ENCODE assay signal across 24 mouse cellular contexts in the genomic region with DNA sequence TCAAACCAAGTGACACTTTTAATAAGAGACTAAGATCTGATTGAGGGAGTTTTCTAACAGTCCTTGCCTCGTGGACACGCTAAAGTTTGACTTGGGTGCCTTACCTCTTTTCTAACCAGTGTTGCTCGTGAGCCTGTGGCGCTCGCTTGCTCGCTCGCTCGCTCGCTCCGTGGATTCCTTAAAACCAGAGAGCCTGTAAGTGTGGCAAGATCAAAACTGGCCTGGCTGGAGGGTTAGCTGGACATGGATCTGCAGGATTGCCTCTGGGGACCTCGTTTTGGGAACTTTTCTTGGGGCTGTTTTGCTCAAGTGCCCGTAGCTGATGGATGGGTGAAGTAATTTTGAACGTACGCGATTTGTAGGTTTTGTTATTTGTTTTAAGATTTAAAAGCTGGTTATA. TPM values are rescaled to one million over a fixed set of nuclear protein-coding genes. Genes with fewer than 3 reads are reported as not detected.
DNase-seq lines count a peak whose midpoint lies in the region; ATAC-seq and TF ChIP-seq lines count a peak whose summit lies in the region.
"Had no signal": no experiment of that assay in that cellular context is flagged by ENCODE, and none has a peak within 500 bp of the region (broad histone marks: within the 10 kb centered on the region; RNA-seq: fewer than 3 reads in every experiment).

No protein-coding gene starts in this region.

- no peak for TF ChIP-seq CTCF in lung, embryonic 14.5 days (IDR thresholded peaks at IDR 0.05; ENCODE audit: low read depth)

- no peak overlapping the region for H3K4me2 ChIP-seq in lung, embryonic 14.5 days
- H3K4me2 ChIP-seq in neural tube, embryonic 15.5 days = no peak overlapping the region
- H3K4me2 ChIP-seq: forebrain, embryonic 13.5 days; limb, embryonic 15.5 days; lung, embryonic 15.5 days had no signal

- no peak overlapping the region for H3K27ac ChIP-seq in lung, embryonic 14.5 days (ENCODE audit: low read depth)
- 0 out of 2 replicates have a peak overlapping the region, but pooled peaks have one; percentile 18 for H3K27ac ChIP-seq in neural tube, embryonic 15.5 days (replicated peaks)
- H3K27ac ChIP-seq: forebrain, embryonic 13.5 days; heart, adult 2 months; hindbrain, embryonic 10.5 days; hindbrain, postnatal 0 days; limb, embryonic 15.5 days; stomach, postnatal 0 days had no signal

- DNase-seq in heart, adult 11 months = peak; percentile 77
- DNase-seq in heart, postnatal 14 days = no peak
- peak; percentile 9 for DNase-seq in lung, embryonic 14.5 days
- DNase-seq in lung, postnatal 36 days = no peak
- peak; percentile 19 for DNase-seq in MN1 (ENCODE audit: low spot score)
- no peak for DNase-seq in frontal cortex, postnatal 36 days (ENCODE audit: low spot score in 2 of 2)
- DNase-seq: adrenal gland, adult 2 months; gastrocnemius, postnatal 14 days; heart, adult 2 months; kidney, adult 2 months; kidney, postnatal 14 days; midbrain, embryonic 14.5 days; right cerebral cortex, adult 18-20 months; thymus, postnatal 14 days had no signal

- peaks cover 3% of the 10 kb centered on the region; the same call in 1 of the 2 replicates for H3K4me1 ChIP-seq in lung, embryonic 14.5 days (ENCODE audit: insufficient read depth)
- H3K4me1 ChIP-seq in neural tube, embryonic 15.5 days = peaks cover 67% of the 10 kb centered on the region

- H3K27me3 ChIP-seq in lung, embryonic 14.5 days (ENCODE audit: insufficient read depth, low read length) = no peaks in the 10 kb centered on the region
- H3K27me3 ChIP-seq in neural tube, embryonic 15.5 days (replicated peaks) = no peaks in the 10 kb centered on the region
- H3K27me3 ChIP-seq: CH12.LX; forebrain, embryonic 13.5 days; limb, embryonic 15.5 days; lung, embryonic 15.5 days had no signal

- WGBS in lung, embryonic 14.5 days = 84% methylated on average over 15 of the region's 15 CpGs
- WGBS in neural tube, embryonic 15.5 days = 90% methylated on average over 15 of the region's 15 CpGs

- H3K9ac ChIP-seq in lung, embryonic 14.5 days = no peak overlapping the region
- no peak overlapping the region for H3K9ac ChIP-seq in neural tube, embryonic 15.5 days (replicated peaks)
- H3K9ac ChIP-seq: forebrain, embryonic 13.5 days; limb, embryonic 15.5 days; lung, embryonic 15.5 days had no signal

- H3K4me3 ChIP-seq in lung, embryonic 14.5 days (ENCODE audit: low read depth, low read length) = no peak overlapping the region
- no peak overlapping the region for H3K4me3 ChIP-seq in neural tube, embryonic 15.5 days (replicated peaks)
- H3K4me3 ChIP-seq: erythroblast, embryonic 14.5 days; forebrain, embryonic 13.5 days; heart, adult 2 months; hindbrain, embryonic 10.5 days; limb, embryonic 15.5 days; lung, embryonic 15.5 days had no signal

- peaks cover 79% of the 10 kb centered on the region for H3K36me3 ChIP-seq in lung, embryonic 14.5 days (ENCODE audit: insufficient read depth)
- H3K36me3 ChIP-seq in neural tube, embryonic 15.5 days = peaks cover 73% of the 10 kb centered on the region

- intact Hi-C loops in heart, postnatal 14 days (cut with DNase I) = no loop called here

- H3K9me3 ChIP-seq in lung, embryonic 14.5 days (ENCODE audit: low read depth, low read length) = no peaks in the 10 kb centered on the region
- no peaks in the 10 kb centered on the region for H3K9me3 ChIP-seq in neural tube, embryonic 15.5 days (replicated peaks)
- H3K9me3 ChIP-seq: forebrain, embryonic 13.5 days; hindbrain, embryonic 10.5 days; limb, embryonic 15.5 days; lung, embryonic 15.5 days had no signal

- no peak for ATAC-seq in lung, embryonic 14.5 days (ENCODE audit: insufficient read depth)
- ATAC-seq in neural tube, embryonic 15.5 days (ENCODE audit: low FRiP score) = no peak
- ATAC-seq: forebrain, embryonic 13.5 days; hindbrain, postnatal 0 days had no signal

RNA-seq across cellular contexts. Expression of a gene that starts 12.2 kb away (rescaled TPM):
- 10 to 100 TPM; 24.8 to 27.2 TPM for total RNA-seq in heart, postnatal 14 days (2021)
- 248 and 257 TPM in 2 replicates for polyA plus RNA-seq in lung, embryonic 14.5 days (2014; fragmentation: Nextera tagmentation; extraction: Ambion mirVana)
- polyA plus RNA-seq in neural tube, embryonic 15.5 days (2015; fragmentation: Nextera tagmentation; extraction: Ambion mirVana) = 256 and 264 TPM in 2 replicates

RNA-seq across cellular contexts. Expression of a gene that starts 27.2 kb away (rescaled TPM):
- total RNA-seq in heart, postnatal 14 days (2021) = 10 to 100 TPM; 13.1 to 14.0 TPM
- polyA plus RNA-seq in lung, embryonic 14.5 days (2014; fragmentation: Nextera tagmentation; extraction: Ambion mirVana) = 0.15 TPM in 1 of 2 replicates, not detected in the other
- polyA plus RNA-seq in neural tube, embryonic 15.5 days (2015; fragmentation: Nextera tagmentation; extraction: Ambion mirVana) = 0.09 and 0.15 TPM in 2 replicates
- total RNA-seq: CH12.LX had no signal
- polyA plus RNA-seq: embryonic facial prominence, embryonic 11.5 days; erythroblast, embryonic 14.5 days; hindbrain, embryonic 10.5 days had no signal

Comparison
In these comparisons a context has a peak if more than half of its experiments do, and no peak if none do; other contexts are left out.
1. DNase-seq: peak in heart, adult 11 months (single experiment), lung, embryonic 14.5 days (single experiment) and MN1 (single experiment); none in heart, postnatal 14 days (0 of 2), lung, postnatal 36 days (single experiment) and frontal cortex, postnatal 36 days (0 of 2).